Mouse (Mus musculus): Measurements from ENCODE around the gene Acsl1. TPM values are rescaled to one million over a fixed set of nuclear protein-coding genes. Genes with fewer than 3 reads are reported as not detected.

Gene Acsl1
- polyA plus RNA-seq, 1 experiment from 2014 or later, result 7.0 TPM

Other genes with a start within 250 kb of the Acsl1 start
- not detected in 2 replicates for gene Helt, start 176.4 kb upstream of the Acsl1 start, polyA plus RNA-seq (2016; fragmentation: Nextera tagmentation; extraction: Ambion mirVana)
- gene Cenpu, start 81.0 kb downstream of the Acsl1 start, polyA plus RNA-seq (2016; fragmentation: Nextera tagmentation; extraction: Ambion mirVana), result 26.5 and 27.1 TPM in 2 replicates
- gene Primpol, start 146.2 kb downstream of the Acsl1 start, polyA plus RNA-seq (2016; fragmentation: Nextera tagmentation; extraction: Ambion mirVana), result 8.9 and 11.4 TPM in 2 replicates
- 128 and 145 TPM in 2 replicates for gene Casp3, start 146.3 kb downstream of the Acsl1 start, polyA plus RNA-seq (2016; fragmentation: Nextera tagmentation; extraction: Ambion mirVana)